Mouse (Mus musculus): Measurements from ENCODE around the gene Pknox2. TPM values are rescaled to one million over a fixed set of nuclear protein-coding genes. Genes with fewer than 3 reads are reported as not detected.

The Pknox2 gene
- polyA plus RNA-seq, 1 experiment = 8.5 TPM

- Histone ChIP-seq H3K79me2 (ENCODE audit: control insufficient read depth, insufficient read depth) (no peaks in the 10 kb centered on the region), H3K27me3 (ENCODE audit: control insufficient read depth, insufficient read depth, insufficient read length) (no peaks in the 10 kb centered on the region), H3ac (ENCODE audit: control insufficient read depth, insufficient read length, low read depth) (no peak overlapping the region), H3K36me3 (ENCODE audit: control insufficient read depth, insufficient read depth) (no peaks in the 10 kb centered on the region), H3K4me3 (ENCODE audit: insufficient read depth, poor library complexity, severe bottlenecking) (no peak overlapping the region), H3K79me3 (ENCODE audit: low read depth) (no peaks in the 10 kb centered on the region)
- TF ChIP-seq FOSL1 (IDR thresholded peaks at IDR 0.05; ENCODE audit: insufficient read depth, low read length, poor library complexity, severe bottlenecking) = no peak
- no peak for TF ChIP-seq MAX (IDR thresholded peaks at IDR 0.05)
- TF ChIP-seq CEBPB (IDR thresholded peaks at IDR 0.05; ENCODE audit: low read depth) = no peak
- TF ChIP-seq CTCF (IDR thresholded peaks at IDR 0.05; ENCODE audit: control insufficient read depth, insufficient read depth, insufficient read length) = no peak
- TF ChIP-seq MYOG (IDR thresholded peaks at IDR 0.05; ENCODE audit: control insufficient read depth, extremely low read depth, insufficient read length) = no peak
- no peak for TF ChIP-seq USF1 (IDR thresholded peaks at IDR 0.05; ENCODE audit: low read depth)
- no peak for TF ChIP-seq MYOD1 (IDR thresholded peaks at IDR 0.05; ENCODE audit: control insufficient read depth, insufficient read length, low read depth)
Observed at GRCm38 (mm10) chr9:37094230-37094990, 52.8 kb downstream of the Pknox2 start.

GRCm38 (mm10) chr9:37093086-37093485, 54.1 kb downstream of the Pknox2 start:
- H3K79me3 ChIP-seq (ENCODE audit: low read depth) = no peaks in the 10 kb centered on the region
- no peaks in the 10 kb centered on the region for H3K79me2 ChIP-seq (ENCODE audit: control insufficient read depth, insufficient read depth)
- no peaks in the 10 kb centered on the region for H3K27me3 ChIP-seq (ENCODE audit: control insufficient read depth, insufficient read depth, insufficient read length)
- no peak overlapping the region for H3ac ChIP-seq (ENCODE audit: control insufficient read depth, insufficient read length, low read depth)
- no peaks in the 10 kb centered on the region for H3K36me3 ChIP-seq (ENCODE audit: control insufficient read depth, insufficient read depth)
- TF ChIP-seq MAX (IDR thresholded peaks at IDR 0.05) = no peak
- no peak for TF ChIP-seq MYOD1 (IDR thresholded peaks at IDR 0.05; ENCODE audit: control insufficient read depth, insufficient read length, low read depth)
- no peak for TF ChIP-seq CEBPB (IDR thresholded peaks at IDR 0.05; ENCODE audit: low read depth)
- no peak for TF ChIP-seq MYOG (IDR thresholded peaks at IDR 0.05; ENCODE audit: control insufficient read depth, extremely low read depth, insufficient read length)
- TF ChIP-seq CTCF (IDR thresholded peaks at IDR 0.05; ENCODE audit: control insufficient read depth, insufficient read depth, insufficient read length) = no peak
- TF ChIP-seq FOSL1 (IDR thresholded peaks at IDR 0.05; ENCODE audit: insufficient read depth, low read length, poor library complexity, severe bottlenecking) = no peak
- no peak for TF ChIP-seq USF1 (IDR thresholded peaks at IDR 0.05; ENCODE audit: low read depth)
- H3K4me3 ChIP-seq (ENCODE audit: insufficient read depth, poor library complexity, severe bottlenecking) = no peak overlapping the region

GRCm38 (mm10) chr9:37089894-37090652, 57.1 kb downstream of the Pknox2 start:
- TF ChIP-seq MAX (IDR thresholded peaks at IDR 0.05) (no peak), USF1 (IDR thresholded peaks at IDR 0.05; ENCODE audit: low read depth) (no peak), FOSL1 (IDR thresholded peaks at IDR 0.05; ENCODE audit: insufficient read depth, low read length, poor library complexity, severe bottlenecking) (no peak)
- H3K4me3 ChIP-seq (ENCODE audit: insufficient read depth, poor library complexity, severe bottlenecking) = no peak overlapping the region
- H3K27me3 ChIP-seq (ENCODE audit: control insufficient read depth, insufficient read depth, insufficient read length) = no peaks in the 10 kb centered on the region
- no peaks in the 10 kb centered on the region for H3K36me3 ChIP-seq (ENCODE audit: control insufficient read depth, insufficient read depth)
- no peaks in the 10 kb centered on the region for H3K79me3 ChIP-seq (ENCODE audit: low read depth)
- H3K79me2 ChIP-seq (ENCODE audit: control insufficient read depth, insufficient read depth) = no peaks in the 10 kb centered on the region
- H3ac ChIP-seq (ENCODE audit: control insufficient read depth, insufficient read length, low read depth) = no peak overlapping the region

GRCm38 (mm10) chr9:37085370-37085769, 61.8 kb downstream of the Pknox2 start:
- Histone ChIP-seq H3K79me3 (ENCODE audit: low read depth) (no peaks in the 10 kb centered on the region), H3K79me2 (ENCODE audit: control insufficient read depth, insufficient read depth) (no peaks in the 10 kb centered on the region), H3K27me3 (ENCODE audit: control insufficient read depth, insufficient read depth, insufficient read length) (no peaks in the 10 kb centered on the region), H3ac (ENCODE audit: control insufficient read depth, insufficient read length, low read depth) (no peak overlapping the region), H3K36me3 (ENCODE audit: control insufficient read depth, insufficient read depth) (no peaks in the 10 kb centered on the region), H3K4me3 (ENCODE audit: insufficient read depth, poor library complexity, severe bottlenecking) (no peak overlapping the region)
- no peak for TF ChIP-seq MYOD1 (IDR thresholded peaks at IDR 0.05; ENCODE audit: control insufficient read depth, insufficient read length, low read depth)
- no peak for TF ChIP-seq MAX (IDR thresholded peaks at IDR 0.05)
- TF ChIP-seq USF1 (IDR thresholded peaks at IDR 0.05; ENCODE audit: low read depth) = no peak
- TF ChIP-seq FOSL1 (IDR thresholded peaks at IDR 0.05; ENCODE audit: insufficient read depth, low read length, poor library complexity, severe bottlenecking) = no peak
- TF ChIP-seq CEBPB (IDR thresholded peaks at IDR 0.05; ENCODE audit: low read depth) = no peak
- no peak for TF ChIP-seq MYOG (IDR thresholded peaks at IDR 0.05; ENCODE audit: control insufficient read depth, extremely low read depth, insufficient read length)
- no peak for TF ChIP-seq CTCF (IDR thresholded peaks at IDR 0.05; ENCODE audit: control insufficient read depth, insufficient read depth, insufficient read length)

GRCm38 (mm10) chr9:37082246-37082645, 65.0 kb downstream of the Pknox2 start:
- H3ac ChIP-seq (ENCODE audit: control insufficient read depth, insufficient read length, low read depth) = no peak overlapping the region
- no peaks in the 10 kb centered on the region for H3K36me3 ChIP-seq (ENCODE audit: control insufficient read depth, insufficient read depth)
- H3K4me3 ChIP-seq (ENCODE audit: insufficient read depth, poor library complexity, severe bottlenecking) = no peak overlapping the region
- no peaks in the 10 kb centered on the region for H3K79me2 ChIP-seq (ENCODE audit: control insufficient read depth, insufficient read depth)
- TF ChIP-seq CTCF (IDR thresholded peaks at IDR 0.05; ENCODE audit: control insufficient read depth, insufficient read depth, insufficient read length) = no peak
- TF ChIP-seq MYOD1 (IDR thresholded peaks at IDR 0.05; ENCODE audit: control insufficient read depth, insufficient read length, low read depth) = no peak
- TF ChIP-seq CEBPB (IDR thresholded peaks at IDR 0.05; ENCODE audit: low read depth) = no peak
- TF ChIP-seq MAX (IDR thresholded peaks at IDR 0.05) = no peak
- no peak for TF ChIP-seq USF1 (IDR thresholded peaks at IDR 0.05; ENCODE audit: low read depth)
- no peak for TF ChIP-seq FOSL1 (IDR thresholded peaks at IDR 0.05; ENCODE audit: insufficient read depth, low read length, poor library complexity, severe bottlenecking)
- no peak for TF ChIP-seq MYOG (IDR thresholded peaks at IDR 0.05; ENCODE audit: control insufficient read depth, extremely low read depth, insufficient read length)
- no peaks in the 10 kb centered on the region for H3K27me3 ChIP-seq (ENCODE audit: control insufficient read depth, insufficient read depth, insufficient read length)
- H3K79me3 ChIP-seq (ENCODE audit: low read depth) = no peaks in the 10 kb centered on the region

Measured in C2C12 (cell line).